Mouse (Mus musculus) right cerebral cortex, adult 2 months (tissue): ENCODE measurements around the gene Prpf3.
"Not testable (repeated sequence)": the region's sequence is repeated elsewhere in the genome, so short reads cannot be mapped to it uniquely, and the experiment has no call there.

Source experiments
- DNase-seq, 2 experiments: peaks; one replicate each; pipeline ENCODE4 v3.0.0; 2021 to 2022; ENCODE audit warnings: low spot score in 2 of 2

Prpf3 gene

DNA sequence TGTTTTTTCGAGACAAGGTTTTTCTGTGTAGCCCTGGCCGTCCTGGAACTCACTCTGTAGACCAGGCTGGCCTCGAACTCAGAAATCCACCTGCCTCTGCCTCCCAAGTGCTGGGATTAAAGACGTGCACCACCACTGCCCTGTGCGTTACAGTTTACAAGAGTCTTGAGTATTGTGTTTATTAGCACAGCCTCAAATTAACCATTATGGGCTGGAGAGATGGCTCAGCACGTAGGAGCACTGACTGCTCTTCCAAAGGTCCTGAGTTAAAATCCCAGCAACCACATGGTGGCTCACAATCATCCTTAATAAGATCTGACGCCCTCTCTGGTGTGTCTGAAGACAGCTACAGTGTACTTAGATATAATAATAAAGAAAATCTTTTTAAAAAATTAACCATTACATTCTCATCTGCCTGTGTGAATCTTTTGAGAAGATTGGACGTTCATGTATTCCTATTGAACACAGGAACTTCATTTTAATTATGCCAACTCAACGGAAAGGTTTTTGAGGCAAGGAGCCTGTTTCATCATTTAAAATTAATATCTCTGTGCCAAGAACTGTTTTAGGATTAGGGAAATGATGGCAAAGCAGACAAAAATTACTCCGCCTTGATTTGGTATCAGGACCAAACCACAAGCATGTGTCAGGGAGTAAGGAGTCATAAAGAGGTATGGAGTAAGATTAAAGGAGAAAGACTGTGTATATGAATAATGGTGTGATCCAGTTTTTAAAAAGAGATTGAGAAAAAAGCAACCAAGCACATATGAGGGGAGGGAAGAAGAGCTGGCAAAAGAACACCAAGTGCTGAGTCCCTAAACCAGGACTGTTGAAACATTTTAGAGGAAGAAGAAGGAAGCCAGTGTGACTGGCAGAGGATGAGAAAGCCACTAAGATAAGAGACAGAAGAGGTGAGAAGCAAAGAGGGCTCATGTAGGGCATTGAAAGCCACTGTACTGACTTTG lies 35.4 kb downstream of the Prpf3 start:
- DNase-seq: peak in 1 of 2 experiments; percentile 16

- DNase-seq: peak; percentile 99 to 100
These were observed 36.2 kb downstream of the Prpf3 start for GRCm38 (mm10) chr3:95819351-95819985.

- peak; percentile 75 to 79 for DNase-seq
These were observed 37.0 kb downstream of the Prpf3 start, which contains the start of gene Rprd2 for GRCm38 (mm10) chr3:95818571-95819288. Gene Rprd2, minus strand, starts transcription at chr3:95818863.

DNA sequence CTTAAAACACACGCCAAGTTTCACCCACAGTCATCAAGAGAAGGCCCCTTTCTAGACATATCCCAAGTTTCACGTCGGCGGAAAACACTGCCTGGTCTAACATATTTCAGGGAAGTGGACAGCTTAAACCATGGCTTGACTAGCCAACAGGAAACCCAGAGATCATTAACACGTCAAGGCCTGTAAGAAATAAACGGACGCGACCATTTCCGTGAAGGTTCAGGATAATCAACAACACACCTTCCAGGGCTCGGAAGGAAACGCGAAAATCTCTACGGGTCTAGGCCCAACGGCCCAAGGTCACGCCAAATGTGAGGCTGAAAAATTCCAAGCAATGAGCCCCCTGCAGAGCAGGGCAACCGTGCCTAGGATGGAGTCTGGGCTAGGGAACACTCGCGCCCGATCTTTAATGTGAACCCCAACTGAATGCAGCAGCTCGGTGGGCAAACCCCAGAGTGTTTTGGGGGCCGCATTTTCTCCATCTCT lies 37.6 kb downstream of the Prpf3 start:
- peak; percentile 28 to 43 for DNase-seq

DNA sequence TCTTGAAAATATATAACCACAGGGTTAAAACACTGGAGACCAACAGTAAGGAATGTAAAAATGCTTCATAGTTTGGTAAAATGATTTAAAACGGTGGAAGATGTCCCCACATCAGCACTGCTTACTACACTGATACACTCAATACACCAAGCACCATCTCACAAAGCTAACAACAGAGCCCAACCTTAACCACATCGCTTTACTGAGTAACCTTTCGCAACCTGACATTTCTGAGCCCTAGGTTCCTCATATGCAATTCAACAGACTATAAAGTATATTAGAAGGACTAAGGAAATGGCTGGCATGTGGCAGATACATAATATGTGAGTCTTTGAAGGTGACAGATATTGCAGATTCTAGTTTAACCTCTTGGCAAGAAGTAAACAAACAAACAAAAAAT lies 39.0 kb downstream of the Prpf3 start:
- no peak for DNase-seq

- no peak for DNase-seq
These were observed 47.3 kb downstream of the Prpf3 start for GRCm38 (mm10) chr3:95808384-95808783.

DNA sequence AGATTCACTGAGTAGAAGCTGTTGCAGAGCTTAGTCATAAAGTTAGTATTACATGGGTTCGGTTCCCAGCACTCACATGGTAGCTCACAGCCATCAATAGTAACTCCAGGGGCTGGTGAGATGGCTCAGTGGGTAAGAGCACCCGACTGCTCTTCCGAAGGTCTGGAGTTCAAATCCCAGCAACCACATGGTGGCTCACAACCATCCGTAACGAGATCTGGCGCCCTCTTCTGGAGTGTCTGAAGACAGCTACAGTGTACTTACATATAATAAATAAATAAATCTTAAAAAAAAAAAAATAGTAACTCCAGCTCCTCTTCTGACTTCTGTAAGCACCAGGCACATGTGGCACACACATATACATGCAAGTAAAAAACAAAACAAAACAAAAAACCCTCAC lies 48.1 kb downstream of the Prpf3 start:
- not testable (repeated sequence) for DNase-seq

DNA sequence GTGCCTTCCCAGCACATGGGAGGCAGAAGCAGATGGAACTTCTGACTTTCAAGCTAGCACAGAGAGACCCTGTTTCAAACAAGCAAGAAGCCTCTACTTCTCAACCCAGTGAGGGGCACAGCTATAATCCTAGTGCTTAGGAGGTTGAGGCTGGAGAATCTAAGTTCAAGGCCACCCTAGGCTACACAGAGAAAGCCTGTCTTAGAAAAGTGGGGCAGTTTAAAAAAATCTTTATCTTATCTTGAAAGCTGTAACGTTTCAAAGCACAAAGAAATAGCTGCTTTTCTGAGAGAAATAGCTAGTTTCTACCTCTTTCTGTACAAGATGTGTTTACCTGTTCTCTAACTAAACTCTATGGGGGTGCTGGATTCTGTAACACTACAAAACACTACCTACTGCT lies 49.0 kb downstream of the Prpf3 start:
- no peak for DNase-seq

- no peak for DNase-seq
These were observed 51.8 kb downstream of the Prpf3 start for GRCm38 (mm10) chr3:95803851-95804250.

DNA sequence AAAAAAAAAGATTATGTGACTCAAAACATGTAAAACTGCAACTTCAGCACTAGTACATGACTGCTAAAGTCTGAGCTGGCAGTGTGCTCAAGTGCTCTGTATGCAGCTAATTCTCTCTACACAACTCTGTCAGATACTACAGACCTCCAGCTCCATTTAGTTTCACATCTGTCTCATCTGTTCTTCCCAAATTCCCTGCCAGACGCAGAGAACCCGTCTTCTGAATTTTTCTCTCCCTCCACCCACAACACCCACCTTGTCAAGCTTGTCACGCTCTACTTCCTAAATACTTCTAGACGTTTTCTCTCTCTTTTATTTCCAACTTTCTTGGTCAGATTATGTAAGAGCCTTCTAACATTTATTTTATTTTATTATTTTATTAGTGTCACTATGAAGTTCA lies 56.9 kb downstream of the Prpf3 start:
- DNase-seq: no peak

GRCm38 (mm10) chr3:95794299-95794698 lies 61.4 kb downstream of the Prpf3 start:
- DNase-seq: no peak

DNA sequence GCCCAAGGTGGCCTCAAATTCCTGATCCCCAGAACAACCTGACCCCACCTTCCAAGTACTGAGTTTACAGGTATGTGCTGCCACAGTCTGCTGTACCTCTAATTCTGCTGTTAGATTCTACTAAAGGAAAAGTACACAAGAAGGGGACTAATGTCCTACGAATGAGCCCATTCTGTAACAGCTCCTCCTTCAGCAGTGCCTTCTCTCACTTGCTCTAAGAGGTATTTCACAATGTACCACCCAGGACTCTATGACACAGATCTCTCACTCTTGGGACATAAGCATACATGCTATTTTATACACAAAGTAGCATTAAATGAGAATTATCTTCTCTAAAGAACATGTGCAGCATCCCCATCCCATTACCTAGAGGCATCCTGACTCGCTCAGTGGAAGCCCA lies 62.0 kb downstream of the Prpf3 start:
- DNase-seq: no peak

DNA sequence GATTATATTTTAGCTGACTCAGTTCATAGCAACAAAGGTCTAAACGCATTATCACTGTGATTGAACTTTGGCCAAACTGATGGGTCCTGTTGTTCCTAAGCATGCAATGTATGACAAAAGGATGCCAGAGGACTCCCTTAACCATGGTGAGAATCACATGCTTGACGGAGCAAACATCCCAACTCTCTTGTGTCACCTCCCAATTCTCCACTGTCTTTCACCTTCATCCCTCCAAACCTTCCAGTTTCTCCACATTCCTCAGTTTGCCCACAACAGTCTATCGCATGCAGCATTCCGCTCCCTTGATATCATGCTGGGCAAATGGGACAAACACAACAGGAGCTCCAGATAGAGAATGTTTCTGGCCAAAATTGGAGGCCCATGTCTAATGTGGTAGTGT lies 70.2 kb downstream of the Prpf3 start:
- DNase-seq: no peak
